Mouse (Mus musculus) small intestine, adult 2 months (tissue): Measurements from ENCODE around the gene Opa1. TPM values are rescaled to one million over a fixed set of nuclear protein-coding genes. Genes with fewer than 3 reads are reported as not detected.

ENCODE experiments used
- H3K27ac ChIP-seq: fragments of 200-500 bp; 2 replicates; pipeline ENCODE4 v1.5.1; 2012; ENCODE audit warnings: low read depth, low read length, control low read depth, inconsistent platforms; ENCODE audit not compliant: insufficient read depth
- H3K27me3 ChIP-seq: fragments of 200-500 bp; 2 replicates; pipeline ENCODE4 v1.6.1; 2012; ENCODE audit warnings: mild to moderate bottlenecking, moderate library complexity, low read length, inconsistent platforms; ENCODE audit not compliant: control insufficient read depth, insufficient read depth
- H3K36me3 ChIP-seq: fragments of 200-500 bp; 2 replicates; pipeline ENCODE4 v1.6.1; 2012; ENCODE audit warnings: mild to moderate bottlenecking, low read length, control low read depth, inconsistent platforms; ENCODE audit not compliant: control insufficient read depth, insufficient read depth
- H3K4me1 ChIP-seq: fragments of 200-500 bp; 2 replicates; pipeline ENCODE4 v1.6.1; 2012; ENCODE audit warnings: low read length, inconsistent platforms, mixed read lengths; ENCODE audit not compliant: control insufficient read depth, insufficient read depth, insufficient read length
- H3K4me3 ChIP-seq: fragments of 200-500 bp; 2 replicates; pipeline ENCODE4 v1.5.1; 2012; ENCODE audit warnings: low read depth, mild to moderate bottlenecking, control low read depth, inconsistent platforms, low read length, moderate library complexity
- CTCF ChIP-seq: fragments of 200-500 bp; IDR thresholded peaks from 2 replicates; pipeline ENCODE4 v1.5.1; 2012; ENCODE audit warnings: low read depth, mild to moderate bottlenecking, control low read depth, inconsistent platforms, low read length, moderate library complexity, mixed read lengths; ENCODE audit not compliant: insufficient replicate concordance, insufficient read length; ENCODE audit errors: extremely low read depth
- POLR2A ChIP-seq: fragments of 200-500 bp; IDR thresholded peaks from 2 replicates; pipeline ENCODE4 v1.6.1; 2012; ENCODE audit warnings: low read depth, mild to moderate bottlenecking, control low read depth, inconsistent platforms, low read length, moderate library complexity
- WGBS: fragments of 180-500 bp; shearing (Covaris S2); methylation state at CpG from one replicate; pipeline ENCODE4 v1.1.7; 2018; 5-methylcytosine and 5-hydroxymethylcytosine counted together
- polyA plus RNA-seq: library from polyadenylated mRNA; depleted of rRNA; stranded (reverse); fragments of >200 nt; gene quantifications from 2 replicates; pipeline ENCODE4 v1.2.3, GENCODE M21; 2012

The Opa1 gene
- polyA plus RNA-seq, 1 experiment = 7.0 TPM

GRCm38 (mm10) chr16:29559667-29560066, 19.5 kb upstream of the Opa1 start:
- H3K4me3 ChIP-seq = no peak overlapping the region
- H3K27me3 ChIP-seq = peaks cover 2% of the 10 kb centered on the region; the same call in 1 of the 2 replicates
- H3K4me1 ChIP-seq = no peaks in the 10 kb centered on the region
- TF ChIP-seq POLR2A (no peak), CTCF (no peak)
- WGBS = 59% methylated on average over 5 of the region's 5 CpGs
- H3K36me3 ChIP-seq = no peaks in the 10 kb centered on the region
- no peak overlapping the region for H3K27ac ChIP-seq

- TF ChIP-seq POLR2A (no peak), CTCF (0 out of 2 replicates have a peak, but pooled peaks have one; percentile 17)
- Histone ChIP-seq H3K27ac (no peak overlapping the region), H3K27me3 (peaks cover 2% of the 10 kb centered on the region; the same call in 1 of the 2 replicates), H3K4me1 (no peaks in the 10 kb centered on the region), H3K36me3 (no peaks in the 10 kb centered on the region), H3K4me3 (peak overlapping the region; percentile 7; the same call in 1 of the 2 replicates)
- 15% methylated on average over 10 of the region's 10 CpGs for WGBS
These were observed 18.7 kb upstream of the Opa1 start for GRCm38 (mm10) chr16:29560454-29560853.

- H3K27me3 ChIP-seq = peaks cover 2% of the 10 kb centered on the region; the same call in 1 of the 2 replicates
- H3K36me3 ChIP-seq = no peaks in the 10 kb centered on the region
- 4% methylated on average over 7 of the region's 7 CpGs for WGBS
- H3K4me3 ChIP-seq = no peak overlapping the region
- H3K4me1 ChIP-seq = no peaks in the 10 kb centered on the region
- TF ChIP-seq POLR2A (no peak), CTCF (no peak)
- no peak overlapping the region for H3K27ac ChIP-seq
These were observed 18.3 kb upstream of the Opa1 start for GRCm38 (mm10) chr16:29560869-29561268.

- Histone ChIP-seq H3K36me3 (no peaks in the 10 kb centered on the region), H3K4me3 (no peak overlapping the region), H3K27me3 (no peaks in the 10 kb centered on the region), H3K4me1 (no peaks in the 10 kb centered on the region), H3K27ac (no peak overlapping the region)
- 52% methylated on average over 4 of the region's 4 CpGs for WGBS
- TF ChIP-seq POLR2A (no peak), CTCF (no peak)
These were observed 5.1 kb upstream of the Opa1 start for GRCm38 (mm10) chr16:29574013-29574412.

- H3K27ac ChIP-seq = no peak overlapping the region
These were observed 3.5 kb upstream of the Opa1 start for GRCm38 (mm10) chr16:29575620-29576019.

GRCm38 (mm10) chr16:29579787-29580176, 648 bp downstream of the Opa1 start:
- no peaks in the 10 kb centered on the region for H3K27me3 ChIP-seq
- peaks cover 3% of the 10 kb centered on the region for H3K36me3 ChIP-seq
- TF ChIP-seq CTCF (no peak), POLR2A (no peak)
- peak overlapping the region; percentile 23; the same call in 1 of the 2 replicates for H3K27ac ChIP-seq
- no peaks in the 10 kb centered on the region for H3K4me1 ChIP-seq
- WGBS = 3% methylated on average over 12 of the region's 12 CpGs
- peak overlapping the region; percentile 96 for H3K4me3 ChIP-seq

More at GRCm38 (mm10) chr16:29575620-29576019, 3.5 kb upstream of the Opa1 start:
- WGBS = 9% methylated on average over 5 of the region's 5 CpGs
- H3K27me3 ChIP-seq = no peaks in the 10 kb centered on the region
- TF ChIP-seq CTCF (0 out of 2 replicates have a peak, but pooled peaks have one; percentile 9), POLR2A (no peak)
- no peaks in the 10 kb centered on the region for H3K4me1 ChIP-seq
- no peaks in the 10 kb centered on the region for H3K36me3 ChIP-seq
- H3K4me3 ChIP-seq = no peak overlapping the region

GRCm38 (mm10) chr16:29592171-29592570, 13.0 kb downstream of the Opa1 start:
- Histone ChIP-seq H3K4me1 (no peaks in the 10 kb centered on the region), H3K27ac (no peak overlapping the region), H3K27me3 (no peaks in the 10 kb centered on the region), H3K4me3 (no peak overlapping the region), H3K36me3 (peaks cover 40% of the 10 kb centered on the region)
- WGBS = 80% methylated on average over 7 of the region's 7 CpGs
- TF ChIP-seq CTCF (no peak), POLR2A (no peak)
